21 mouse cellular contexts compared by ENCODE assay signal in genomic region chr10:44020141-44020540, GRCm38 (mm10).
A peak's percentile ranks its signal among the peaks of the same experiment; 100 is the strongest.
DNase-seq lines count a peak whose midpoint lies in the region; ATAC-seq and TF ChIP-seq lines count a peak whose summit lies in the region.
"Had no signal": no experiment of that assay in that cellular context is flagged by ENCODE, and none has a peak within 500 bp of the region (broad histone marks: within the 10 kb centered on the region; RNA-seq: fewer than 3 reads in every experiment).

No protein-coding gene starts in this region.

- H3K36me3 ChIP-seq in G1E (replicated peaks) = peaks cover 3% of the 10 kb centered on the region
- H3K36me3 ChIP-seq in stomach, postnatal 0 days (ENCODE audit: control insufficient read depth, insufficient read depth, low read length) = no peaks in the 10 kb centered on the region
- H3K36me3 ChIP-seq in hindbrain, embryonic 10.5 days = no peaks in the 10 kb centered on the region
- H3K36me3 ChIP-seq: embryonic facial prominence, embryonic 13.5 days; forebrain, embryonic 10.5 days; heart, embryonic 12.5 days; hindbrain, embryonic 12.5 days had no signal

- H3K4me3 ChIP-seq in G1E (ENCODE audit: low read depth, low read length) = peak overlapping the region; percentile 46; the same call in 1 of the 2 replicates
- H3K4me3 ChIP-seq in stomach, postnatal 0 days (ENCODE audit: low read depth, low read length) = no peak overlapping the region
- no peak overlapping the region for H3K4me3 ChIP-seq in hindbrain, embryonic 10.5 days
- H3K4me3 ChIP-seq: embryonic facial prominence, embryonic 13.5 days; erythroblast, embryonic 14.5 days; forebrain, embryonic 10.5 days; gastrocnemius, adult 2 months; heart, embryonic 12.5 days; hindbrain, embryonic 12.5 days had no signal

- no peak for TF ChIP-seq EP300 in stomach, postnatal 0 days (optimal IDR thresholded peaks at IDR 0.05)

- H3K4me1 ChIP-seq in G1E (ENCODE audit: insufficient read depth, low read depth, low read length) = peaks cover 62% of the 10 kb centered on the region
- H3K4me1 ChIP-seq in stomach, postnatal 0 days (replicated peaks; ENCODE audit: control insufficient read depth, insufficient read depth) = no peaks in the 10 kb centered on the region
- H3K4me1 ChIP-seq in hindbrain, embryonic 10.5 days (replicated peaks) = no peaks in the 10 kb centered on the region
- H3K4me1 ChIP-seq: embryonic facial prominence, embryonic 13.5 days; forebrain, embryonic 10.5 days; heart, embryonic 12.5 days; hindbrain, embryonic 12.5 days had no signal

- peak; percentile 67 for ATAC-seq in frontal cortex, adult (ENCODE audit: low TSS enrichment)
- ATAC-seq in G1E (ENCODE audit: extremely low read depth, insufficient number of reproducible peaks, low FRiP score, poor library complexity, severe bottlenecking) = no peak
- no peak; the same call in 1 of the 2 replicates for ATAC-seq in stomach, postnatal 0 days (ENCODE audit: low FRiP score, low TSS enrichment)
- ATAC-seq: forebrain, embryonic 14.5 days; hindbrain, embryonic 16.5 days; inflammation-experienced regulatory T-cells, adult 6 months had no signal

- peak overlapping the region; percentile 76 for H3K27ac ChIP-seq in stomach, postnatal 0 days (replicated peaks)
- no peak overlapping the region for H3K27ac ChIP-seq in hindbrain, embryonic 10.5 days
- H3K27ac ChIP-seq: embryonic facial prominence, embryonic 13.5 days; forebrain, embryonic 10.5 days; gastrocnemius, adult 2 months; hindbrain, embryonic 12.5 days had no signal

- WGBS in stomach, postnatal 0 days = 55% methylated on average over 4 of the region's 4 CpGs
- WGBS in hindbrain, embryonic 10.5 days = 81% methylated on average over 4 of the region's 4 CpGs

- H3K27me3 ChIP-seq in G1E (ENCODE audit: insufficient read depth, low read length) = no peaks in the 10 kb centered on the region
- H3K27me3 ChIP-seq in stomach, postnatal 0 days (ENCODE audit: control insufficient read depth, insufficient read depth, low read length) = no peaks in the 10 kb centered on the region
- no peaks in the 10 kb centered on the region for H3K27me3 ChIP-seq in hindbrain, embryonic 10.5 days (ENCODE audit: insufficient read depth, poor library complexity, severe bottlenecking)
- H3K27me3 ChIP-seq: CH12.LX; embryonic facial prominence, embryonic 13.5 days; hindbrain, embryonic 12.5 days had no signal

- H3K9ac ChIP-seq in stomach, postnatal 0 days (ENCODE audit: low read length) = no peak overlapping the region
- H3K9ac ChIP-seq: embryonic facial prominence, embryonic 13.5 days; heart, embryonic 12.5 days; hindbrain, embryonic 12.5 days had no signal

- no peak for DNase-seq in frontal cortex, postnatal 36 days (ENCODE audit: low spot score in 2 of 2)
- DNase-seq in G1E (ENCODE audit: low spot score) = no peak
- DNase-seq in adipocyte (ENCODE audit: low spot score) = peak; percentile 41
- DNase-seq in stomach, postnatal 0 days (ENCODE audit: low spot score) = no peak
- no peak for DNase-seq in hindbrain, embryonic 10.5 days (ENCODE audit: low spot score)
- DNase-seq: adrenal gland, postnatal 10 days; cerebellum, adult 11-12 months; cerebellum, adult 9-10 months; cerebellum, postnatal 25 days; gastrocnemius, adult 2 months; gastrocnemius, postnatal 25 days had no signal

- no peak overlapping the region for H3K4me2 ChIP-seq in stomach, postnatal 0 days (replicated peaks; ENCODE audit: low read depth)
- H3K4me2 ChIP-seq: embryonic facial prominence, embryonic 13.5 days; heart, embryonic 12.5 days; hindbrain, embryonic 12.5 days had no signal

- no peaks in the 10 kb centered on the region for H3K9me3 ChIP-seq in G1E (replicated peaks)
- H3K9me3 ChIP-seq in stomach, postnatal 0 days (ENCODE audit: control insufficient read depth, low read length) = no peaks in the 10 kb centered on the region
- H3K9me3 ChIP-seq in hindbrain, embryonic 10.5 days = no peaks in the 10 kb centered on the region
- H3K9me3 ChIP-seq: embryonic facial prominence, embryonic 13.5 days; forebrain, embryonic 10.5 days; heart, embryonic 12.5 days; hindbrain, embryonic 12.5 days had no signal

- no peak for TF ChIP-seq CTCF in G1E (IDR thresholded peaks at IDR 0.05; ENCODE audit: low read depth, low read length)
- no peak for TF ChIP-seq CTCF in stomach, postnatal 0 days (IDR thresholded peaks at IDR 0.05; ENCODE audit: low read depth)
